Mouse (Mus musculus) adrenal gland, postnatal 36 days (tissue): Measurements from ENCODE around the gene Cbarp. TPM values are rescaled to one million over a fixed set of nuclear protein-coding genes. Genes with fewer than 3 reads are reported as not detected.

ENCODE experiments used
- DNase-seq, 2 experiments: peaks; one replicate each; pipeline ENCODE4 v3.0.0; 2021; ENCODE audit warnings: mixed read lengths in 1 of 2
- total RNA-seq, 2 experiments: library from RNA; stranded (reverse); gene quantifications; 2 replicates each; pipeline ENCODE4 v1.2.3; 2021

Gene Cbarp
- total RNA-seq, 2 experiments from 2014 or later, result 57.5 to 205 TPM

DNA sequence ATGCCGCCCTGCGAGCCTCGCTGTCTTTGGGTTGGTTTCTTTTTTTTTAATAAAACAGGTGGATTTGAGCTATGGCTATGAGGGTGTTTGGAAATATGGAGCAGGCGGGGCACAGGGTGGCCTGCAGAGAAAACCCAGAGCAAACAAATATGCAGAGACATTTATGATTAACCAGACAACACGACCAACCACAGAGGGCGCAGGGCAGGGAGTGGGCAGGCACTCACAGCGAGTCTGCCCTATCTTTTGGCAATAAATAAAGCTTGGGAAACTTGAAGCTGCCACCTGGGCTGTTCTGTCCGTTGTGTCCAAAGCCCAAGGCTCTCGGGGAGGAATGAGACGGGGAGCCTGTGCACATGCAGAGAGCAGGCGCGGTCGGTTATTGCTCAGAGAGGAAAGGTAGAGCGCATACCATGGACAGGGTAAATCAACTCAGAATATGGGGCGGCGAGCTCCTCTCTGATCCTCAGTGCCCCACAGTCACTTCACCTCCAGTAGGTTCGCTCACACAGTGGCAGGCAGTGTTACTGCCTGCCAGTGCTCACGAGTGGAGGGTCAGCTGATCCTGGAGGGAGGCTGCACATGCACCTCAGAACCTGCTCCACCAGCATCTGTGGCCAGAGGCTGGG, 10.1 kb downstream of the Cbarp start:
- no peak for DNase-seq

DNA sequence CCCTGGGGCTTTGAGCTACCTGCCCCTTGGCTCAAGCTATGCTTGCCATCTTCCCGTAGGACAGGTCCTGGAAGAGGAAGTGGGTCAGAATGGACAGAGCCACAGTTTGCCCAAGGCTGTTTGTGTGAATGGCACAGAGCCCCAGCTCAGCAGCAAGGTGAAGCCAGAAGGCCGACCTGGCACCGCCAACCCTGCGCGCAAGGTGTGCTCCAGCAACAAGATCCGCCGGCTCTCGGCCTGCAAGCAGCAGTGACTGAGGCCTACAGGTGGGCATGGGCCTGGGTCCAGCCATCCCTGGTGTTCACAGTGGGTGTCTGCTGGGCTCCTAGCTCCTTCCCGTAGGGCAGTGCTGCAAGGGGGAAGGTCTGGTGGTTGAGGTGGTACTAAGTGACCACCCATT, 10.8 kb downstream of the Cbarp start:
- no peak for DNase-seq

- no peak for DNase-seq
Observed at GRCm38 (mm10) chr10:80127920-80128319, 12.7 kb downstream of the Cbarp start.

GRCm38 (mm10) chr10:80123932-80124562, 16.6 kb downstream of the Cbarp start:
- no peak for DNase-seq

DNA sequence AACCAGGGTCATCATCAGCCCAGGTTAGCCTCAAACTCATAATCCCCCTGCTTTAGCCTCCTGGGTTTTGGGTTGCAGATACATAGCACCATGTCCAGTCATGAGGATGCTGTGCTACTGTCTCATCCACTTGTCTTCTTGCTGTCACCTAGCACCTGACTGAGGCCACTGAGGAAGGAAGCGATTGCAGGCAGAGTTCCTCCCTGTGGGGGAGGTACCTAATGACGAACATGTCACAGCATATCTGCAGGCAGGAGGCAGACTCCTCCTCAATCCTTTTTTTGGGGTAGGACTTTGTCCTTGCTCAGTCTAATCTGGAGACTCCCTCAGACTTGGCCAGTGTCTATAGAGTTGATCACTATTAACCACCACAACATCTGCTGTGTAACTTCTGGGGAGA, 19.0 kb downstream of the Cbarp start:
- DNase-seq, result no peak

GRCm38 (mm10) chr10:80120146-80120545, 20.5 kb downstream of the Cbarp start:
- DNase-seq, result no peak

- no peak for DNase-seq
Observed at GRCm38 (mm10) chr10:80118552-80118951, 22.1 kb downstream of the Cbarp start.

- no peak for DNase-seq
Observed at GRCm38 (mm10) chr10:80117736-80118135, 22.9 kb downstream of the Cbarp start.

- DNase-seq, result peak; percentile 53 to 65
Observed at GRCm38 (mm10) chr10:80116927-80117691, 23.5 kb downstream of the Cbarp start.

GRCm38 (mm10) chr10:80116563-80116926, 24.1 kb downstream of the Cbarp start:
- no peak for DNase-seq

GRCm38 (mm10) chr10:80115944-80116335, 24.7 kb downstream of the Cbarp start:
- no peak for DNase-seq

DNA sequence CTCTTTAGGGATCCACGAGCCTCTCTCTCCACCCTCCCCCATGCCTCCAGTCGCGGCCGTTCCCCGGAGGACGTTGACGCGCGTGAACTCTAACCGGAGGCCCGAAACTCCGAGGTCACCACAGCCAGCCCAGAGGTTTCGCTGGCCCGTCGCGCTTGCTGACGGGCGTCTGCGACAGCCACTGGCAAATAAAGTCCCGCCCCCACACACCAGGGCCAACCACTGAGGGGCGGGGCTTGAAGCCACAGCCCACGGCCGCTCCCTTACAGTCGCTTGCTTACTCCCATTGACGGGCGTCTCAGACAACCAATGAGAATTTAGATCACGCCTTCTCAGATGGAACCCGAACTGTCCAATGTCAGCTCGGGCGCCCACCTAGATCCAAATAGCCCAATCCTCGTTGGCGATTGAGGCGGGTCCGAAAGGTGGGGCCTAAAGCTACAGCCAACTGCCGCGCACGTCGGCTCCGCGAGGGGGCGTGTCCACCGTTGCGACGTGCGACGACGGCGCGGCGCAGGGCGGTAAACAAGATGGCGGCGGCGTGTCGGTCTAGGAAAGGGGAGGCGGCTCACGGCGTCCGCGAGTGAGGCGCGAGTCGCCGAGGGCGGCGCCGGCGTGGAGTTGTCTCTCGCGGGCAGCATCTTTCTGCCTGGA, 25.2 kb downstream of the Cbarp start, which contains the start of gene Stk11:
Gene Stk11 (plus strand): TSS at position 514 of the 654 bp plus-strand sequence.
- DNase-seq, result peak; percentile 99

DNA sequence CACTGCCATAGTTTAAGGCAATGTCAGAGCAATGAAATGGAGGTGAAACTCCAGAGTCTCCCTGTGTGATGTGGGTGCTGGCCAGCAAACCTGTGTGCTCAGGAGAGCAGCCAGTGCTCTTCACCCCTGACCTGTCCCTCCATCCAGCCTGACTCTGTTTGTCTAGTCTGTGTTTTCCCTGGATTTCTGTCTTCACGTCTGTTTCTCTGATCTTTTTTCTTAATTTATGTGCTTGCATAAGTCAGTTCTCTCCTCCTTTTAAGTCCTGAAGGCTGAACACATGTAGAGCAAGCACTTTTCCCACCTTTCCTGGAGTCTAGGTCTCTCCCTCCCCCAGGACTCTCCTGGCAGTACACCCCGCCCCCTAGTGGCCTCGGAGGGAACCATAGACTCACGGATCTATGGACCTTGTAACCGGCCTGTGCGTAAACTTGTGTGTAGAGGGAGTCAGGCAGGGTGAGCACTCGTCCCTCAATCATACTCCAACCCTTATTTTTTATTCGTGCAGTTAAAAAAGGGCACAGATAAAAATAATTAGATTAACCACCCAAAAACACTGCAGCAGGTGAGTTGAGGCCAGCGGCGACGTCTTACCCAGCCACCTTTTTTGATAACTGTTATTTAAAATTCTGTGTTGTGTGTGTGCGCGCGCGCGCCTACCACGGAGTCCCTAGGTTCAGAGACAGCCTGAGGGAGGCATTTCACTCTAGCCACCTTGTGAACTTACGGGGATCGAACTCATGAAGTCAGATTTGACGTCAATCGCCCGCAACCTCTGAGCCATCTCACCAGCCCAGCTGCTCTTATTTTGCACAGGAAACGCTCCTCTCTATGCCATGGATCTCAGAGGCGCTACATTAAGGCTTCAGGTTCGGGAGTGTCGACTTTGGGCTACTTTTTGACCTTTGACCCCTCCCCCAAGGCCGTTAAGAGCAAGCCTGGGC, 26.0 kb downstream of the Cbarp start:
- DNase-seq, result peak; percentile 97

GRCm38 (mm10) chr10:80107678-80108077, 33.0 kb downstream of the Cbarp start:
- DNase-seq, result peak; percentile 66 to 71

DNA sequence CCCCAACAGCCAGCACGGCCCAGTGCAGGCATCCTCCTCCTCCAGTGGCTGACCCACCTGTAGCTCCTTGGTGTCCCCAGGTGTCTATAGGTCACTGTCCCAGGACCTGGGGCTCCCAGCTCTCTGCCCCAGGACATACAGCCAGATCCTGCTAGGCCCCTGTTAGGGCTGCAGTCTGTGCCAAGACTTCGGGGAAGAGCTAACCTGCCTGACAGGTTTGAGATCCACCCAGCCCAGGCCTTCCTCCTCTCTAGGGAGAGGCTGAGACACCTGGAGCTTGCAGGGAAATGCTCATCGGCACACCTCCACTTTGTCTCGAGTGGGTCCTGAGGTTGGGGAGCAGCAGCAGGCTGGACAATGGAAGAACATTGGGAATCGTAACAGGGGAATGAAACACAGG, 34.7 kb downstream of the Cbarp start:
- DNase-seq, result no peak

GRCm38 (mm10) chr10:80105460-80105859, 35.2 kb downstream of the Cbarp start, which contains the start of gene Sbno2:
Sbno2 (minus strand) TSS chr10:80105571.
- DNase-seq, result no peak

GRCm38 (mm10) chr10:80104181-80104580, 36.5 kb downstream of the Cbarp start:
- DNase-seq, result peak; percentile 46 to 59

GRCm38 (mm10) chr10:80103032-80103431, 37.6 kb downstream of the Cbarp start:
- DNase-seq, result no peak

DNA sequence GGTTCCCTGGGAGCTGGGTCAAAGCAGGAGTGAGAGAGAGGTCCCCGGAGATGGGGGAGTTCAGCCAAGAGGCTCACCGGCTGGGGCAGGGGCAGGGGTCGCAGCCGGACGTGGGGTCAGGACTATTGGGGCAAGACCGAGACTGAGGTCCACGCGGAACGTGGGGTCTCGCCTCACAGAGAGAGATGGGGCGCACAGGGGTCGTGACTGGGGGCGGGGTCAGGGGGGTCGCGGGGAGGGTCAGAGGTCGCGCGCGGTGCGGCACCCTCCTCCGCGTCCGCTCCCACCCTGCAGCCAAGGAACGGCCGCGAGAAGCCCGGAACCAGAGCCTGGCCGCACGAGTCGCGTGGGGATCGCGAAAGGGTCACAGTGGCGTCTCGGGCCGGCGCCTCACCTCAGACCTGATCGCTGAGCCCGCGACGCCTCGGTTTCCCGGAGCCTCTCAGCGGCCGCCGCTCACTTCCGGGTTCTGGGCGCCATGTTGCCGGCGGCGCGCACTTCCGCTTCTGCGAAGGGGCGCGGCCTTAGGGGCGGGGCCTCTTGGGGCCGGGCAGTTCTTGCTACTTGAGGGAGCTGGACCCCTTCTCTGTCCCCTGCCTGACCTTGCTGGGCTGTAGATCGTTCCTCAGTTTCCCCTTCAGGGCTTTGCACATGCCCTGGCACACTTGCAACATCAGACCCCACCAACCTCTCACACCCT, 38.3 kb downstream of the Cbarp start:
- DNase-seq, result peak; percentile 90 to 95

GRCm38 (mm10) chr10:80100982-80101381, 39.7 kb downstream of the Cbarp start:
- DNase-seq, result peak; percentile 83 to 86

DNA sequence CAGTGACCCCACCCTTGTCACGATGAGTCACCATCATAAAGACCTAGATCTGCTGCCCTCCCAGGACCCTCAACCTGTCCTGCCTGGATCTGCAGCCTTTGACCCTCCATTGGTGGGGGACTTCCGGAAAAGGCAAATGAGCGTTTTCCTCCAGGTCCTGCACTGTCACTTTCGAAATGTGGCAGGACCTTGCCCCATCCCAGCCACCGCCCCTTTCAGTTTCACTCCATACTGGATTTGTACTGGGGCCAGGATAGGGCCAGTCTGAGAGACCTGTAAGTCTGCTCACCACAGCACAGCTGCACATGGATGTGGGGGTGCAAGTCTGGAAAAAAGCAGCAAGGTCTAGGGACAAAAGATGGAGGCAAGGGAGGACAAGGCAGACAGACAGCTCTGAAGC, 42.0 kb downstream of the Cbarp start:
- peak in 1 of 2 experiments; percentile 53 for DNase-seq
